Mouse (Mus musculus) duodenum, adult 2 months (tissue): Measurements from ENCODE around the gene Gm826. TPM values are rescaled to one million over a fixed set of nuclear protein-coding genes. Genes with fewer than 3 reads are reported as not detected.

ENCODE experiments used
- polyA plus RNA-seq: library from polyadenylated mRNA; depleted of rRNA; stranded (reverse); fragments of >200 nt; gene quantifications from 2 replicates; pipeline ENCODE4 v1.2.3, GENCODE M21; 2012; ENCODE audit warnings: low replicate concordance; rRNA removed

Gm826 gene
- 0.42 and 0.71 TPM in 2 replicates for polyA plus RNA-seq

GRCm38 (mm10) chr2:160334111-160334661, at the start of gene Gm826:
Gene Gm826, minus strand, starts transcription at chr2:160334162.

GRCm38 (mm10) chr2:160366980-160367338, 33.0 kb upstream of the Gm826 start, which contains the start of gene Mafb:
Gene Mafb, minus strand, starts transcription at chr2:160367065.

Other genes starting within 250 kb of the Gm826 start
- gene Mafb, start 32.9 kb upstream of the Gm826 start, polyA plus RNA-seq, result 21.4 and 69.7 TPM in 2 replicates